ENCODE assay signal across 8 mouse cellular contexts in the genomic region with DNA sequence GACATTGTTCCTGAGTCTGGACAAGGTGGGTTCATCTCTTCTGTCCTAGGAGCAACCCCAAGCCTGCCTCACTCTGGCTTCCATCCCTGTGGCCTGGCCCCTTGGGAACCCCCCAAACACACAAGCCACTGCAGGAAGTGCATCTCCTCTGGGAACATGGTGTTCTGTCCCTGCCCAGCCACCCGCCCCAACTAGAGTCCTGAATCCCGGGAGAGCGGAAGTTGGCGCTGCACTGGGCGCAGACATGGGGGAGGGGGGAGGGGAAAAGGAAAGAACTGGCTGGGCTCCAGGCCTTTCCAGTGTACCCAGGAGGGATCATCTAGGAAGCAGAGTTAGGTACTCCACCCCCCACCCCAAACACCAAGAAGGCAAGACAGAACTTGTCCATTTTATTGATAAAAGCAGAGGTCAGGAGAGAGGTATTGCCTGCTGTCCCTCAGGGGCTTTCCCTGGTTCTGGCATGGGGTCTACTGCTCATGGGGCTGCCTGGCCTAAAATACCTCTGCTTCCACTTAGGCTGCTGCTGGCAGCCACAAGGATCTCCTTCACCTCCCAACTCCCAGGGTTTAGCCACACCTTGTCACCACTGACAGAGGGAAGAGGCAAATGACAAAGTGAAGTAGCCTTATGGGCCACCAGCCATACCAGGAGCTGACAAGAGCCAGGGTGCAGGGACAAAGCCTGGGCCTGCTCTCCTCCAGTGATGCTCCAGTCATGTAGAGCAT. TPM values are rescaled to one million over a fixed set of nuclear protein-coding genes. Genes with fewer than 3 reads are reported as not detected.
DNase-seq lines count a peak whose midpoint lies in the region; ATAC-seq and TF ChIP-seq lines count a peak whose summit lies in the region.

No protein-coding gene starts in this region.

- H3K4me1 ChIP-seq in hindbrain, postnatal 0 days (ENCODE audit: insufficient read depth, low read length), result peaks cover 36% of the 10 kb centered on the region
- H3K4me1 ChIP-seq in hindbrain, embryonic 14.5 days (replicated peaks; ENCODE audit: control insufficient read depth, insufficient read depth, low read length), result peaks cover 40% of the 10 kb centered on the region

- TF ChIP-seq CTCF in hindbrain, postnatal 0 days (IDR thresholded peaks at IDR 0.05; ENCODE audit: low read depth), result no peak

- WGBS in hindbrain, postnatal 0 days, result 57% methylated on average over 5 of the region's 5 CpGs
- WGBS in hindbrain, embryonic 14.5 days, result 75% methylated on average over 5 of the region's 5 CpGs

- ATAC-seq in hindbrain, postnatal 0 days, result no peak
- ATAC-seq in hindbrain, embryonic 14.5 days (ENCODE audit: low FRiP score), result no peak
- ATAC-seq in megakaryocyte, adult 5-6 weeks (ENCODE audit: poor library complexity, severe bottlenecking), result no peak

- no peaks in the 10 kb centered on the region; the same call in 1 of the 2 replicates for H3K36me3 ChIP-seq in hindbrain, postnatal 0 days (ENCODE audit: insufficient read depth, low read length)
- H3K36me3 ChIP-seq in hindbrain, embryonic 14.5 days (replicated peaks; ENCODE audit: control insufficient read depth, insufficient read depth), result peaks cover 50% of the 10 kb centered on the region

- H3K27me3 ChIP-seq in hindbrain, postnatal 0 days (ENCODE audit: insufficient read depth, low read length), result no peaks in the 10 kb centered on the region
- H3K27me3 ChIP-seq in hindbrain, embryonic 14.5 days (ENCODE audit: control insufficient read depth, insufficient read depth, low read length), result no peaks in the 10 kb centered on the region

- DNase-seq in hindbrain, postnatal 0 days (ENCODE audit: low spot score), result peak; percentile 54
- DNase-seq in hindbrain, embryonic 14.5 days (ENCODE audit: low spot score), result no peak
- DNase-seq in adrenal gland, adult 8-10 months, result peak; percentile 64
- peak; percentile 75 for DNase-seq in gastrocnemius, postnatal 25 days
- peak; percentile 74 for DNase-seq in kidney, adult 9 months
- DNase-seq in lung, postnatal 10 days, result peak; percentile 83
- no peak for DNase-seq in left cerebral cortex, postnatal 4 days

- H3K4me3 ChIP-seq in hindbrain, postnatal 0 days (ENCODE audit: low read length), result no peak overlapping the region
- no peak overlapping the region for H3K4me3 ChIP-seq in hindbrain, embryonic 14.5 days (replicated peaks; ENCODE audit: low read length)

- H3K9me3 ChIP-seq in hindbrain, postnatal 0 days (ENCODE audit: low read length), result no peaks in the 10 kb centered on the region
- H3K9me3 ChIP-seq in hindbrain, embryonic 14.5 days (ENCODE audit: control insufficient read depth, low read length), result no peaks in the 10 kb centered on the region

- H3K4me2 ChIP-seq in hindbrain, postnatal 0 days (ENCODE audit: low read depth, low read length), result no peak overlapping the region
- no peak overlapping the region for H3K4me2 ChIP-seq in hindbrain, embryonic 14.5 days (replicated peaks)

- 0 out of 2 replicates have a peak overlapping the region, but pooled peaks have one; percentile 13 for H3K9ac ChIP-seq in hindbrain, postnatal 0 days (replicated peaks; ENCODE audit: low read length)
- H3K9ac ChIP-seq in hindbrain, embryonic 14.5 days, result no peak overlapping the region

- intact Hi-C loops in left cerebral cortex, postnatal 4 days (cut with DNase I), result no loop called here

- H3K27ac ChIP-seq in hindbrain, postnatal 0 days, result peak overlapping the region; percentile 20; the same call in 1 of the 2 replicates
- no peak overlapping the region for H3K27ac ChIP-seq in hindbrain, embryonic 14.5 days

RNA-seq across cellular contexts. Expression of a gene that starts 4.2 kb away (rescaled TPM):
- total RNA-seq in hindbrain, postnatal 0 days (2014; rRNA removed), result 73.3 and 99.1 TPM in 2 replicates
- polyA plus RNA-seq in hindbrain, postnatal 0 days (2015; fragmentation: Nextera tagmentation; extraction: Ambion mirVana), result 22.0 and 23.5 TPM in 2 replicates
- polyA plus RNA-seq in hindbrain, embryonic 14.5 days (2014; fragmentation: Nextera tagmentation; extraction: Ambion mirVana), result 32.9 and 34.1 TPM in 2 replicates
- 100 to 1,000 TPM; 118 to 131 (median 125) TPM for total RNA-seq in adrenal gland, adult 8-10 months (2022)
- total RNA-seq in gastrocnemius, postnatal 25 days (2021), result 10 to 100 TPM; 27.2 to 43.3 TPM
- 16.2 and 17.6 TPM in 2 replicates for total RNA-seq in megakaryocyte, adult 5-6 weeks (2015)
- 19.8 and 21.6 TPM in 2 replicates for total RNA-seq in megakaryocyte, adult 5-6 weeks (2017)
- 10 to 100 TPM; 60.6 to 65.7 TPM for total RNA-seq in left cerebral cortex, postnatal 4 days (2021)

RNA-seq across cellular contexts. Expression of a gene that starts 14.0 kb away (rescaled TPM):
- total RNA-seq in hindbrain, postnatal 0 days (2014; rRNA removed), result 4.1 and 4.2 TPM in 2 replicates
- 12.7 TPM in 2 replicates for polyA plus RNA-seq in hindbrain, postnatal 0 days (2015; fragmentation: Nextera tagmentation; extraction: Ambion mirVana)
- 12.1 and 14.1 TPM in 2 replicates for polyA plus RNA-seq in hindbrain, embryonic 14.5 days (2014; fragmentation: Nextera tagmentation; extraction: Ambion mirVana)
- 1 to 10 TPM; 6.5 to 7.8 (median 7.7) TPM for total RNA-seq in adrenal gland, adult 8-10 months (2022)
- total RNA-seq in gastrocnemius, postnatal 25 days (2021), result 1 to 10 TPM; 3.4 to 3.7 TPM
- 33.6 and 41.4 TPM in 2 replicates for total RNA-seq in megakaryocyte, adult 5-6 weeks (2015)
- total RNA-seq in megakaryocyte, adult 5-6 weeks (2017), result 44.8 and 53.7 TPM in 2 replicates
- 1 to 10 TPM; 5.8 to 7.4 TPM for total RNA-seq in left cerebral cortex, postnatal 4 days (2021)

RNA-seq across cellular contexts. Expression of a gene that starts 14.1 kb away (rescaled TPM):
- 0.16 TPM in 1 of 2 replicates, not detected in the other for total RNA-seq in hindbrain, postnatal 0 days (2014; rRNA removed)
- 0.68 and 0.69 TPM in 2 replicates for polyA plus RNA-seq in hindbrain, postnatal 0 days (2015; fragmentation: Nextera tagmentation; extraction: Ambion mirVana)
- polyA plus RNA-seq in hindbrain, embryonic 14.5 days (2014; fragmentation: Nextera tagmentation; extraction: Ambion mirVana), result 0.47 and 0.98 TPM in 2 replicates
- total RNA-seq in adrenal gland, adult 8-10 months (2022), result 1 to 10 TPM; 2.5 to 7.1 (median 5.3) TPM
- total RNA-seq in gastrocnemius, postnatal 25 days (2021), result under 1 TPM in 1 of 2 experiments, not detected in 1; 0.87 TPM
- 1.7 and 3.9 TPM in 2 replicates for total RNA-seq in megakaryocyte, adult 5-6 weeks (2015)
- 1.2 and 2.7 TPM in 2 replicates for total RNA-seq in megakaryocyte, adult 5-6 weeks (2017)
- 1 to 10 TPM in 1 of 2 experiments, under 1 TPM in 1; 0.68 to 1.7 TPM for total RNA-seq in left cerebral cortex, postnatal 4 days (2021)

Comparison
In these comparisons a context has a peak if more than half of its experiments do, and no peak if none do; other contexts are left out.
1. DNase-seq: peak in hindbrain, postnatal 0 days (single experiment), adrenal gland, adult 8-10 months (single experiment), gastrocnemius, postnatal 25 days (single experiment), kidney, adult 9 months (single experiment) and lung, postnatal 10 days (single experiment); none in hindbrain, embryonic 14.5 days (single experiment) and left cerebral cortex, postnatal 4 days (single experiment).